Mouse (Mus musculus) retina, postnatal 1 day (tissue): Measurements from ENCODE around the gene Vmo1.
"Not testable (repeated sequence)": the region's sequence is repeated elsewhere in the genome, so short reads cannot be mapped to it uniquely, and the experiment has no call there.

Experiments used
- DNase-seq: peaks from one replicate; pipeline ENCODE4 v3.0.0-alpha.2; 2012

Gene Vmo1

GRCm38 (mm10) chr11:70514288-70514687 lies at the start of gene Vmo1:
TSS of gene Vmo1 (minus strand) at chr11:70514616.
- DNase-seq: no peak

DNA sequence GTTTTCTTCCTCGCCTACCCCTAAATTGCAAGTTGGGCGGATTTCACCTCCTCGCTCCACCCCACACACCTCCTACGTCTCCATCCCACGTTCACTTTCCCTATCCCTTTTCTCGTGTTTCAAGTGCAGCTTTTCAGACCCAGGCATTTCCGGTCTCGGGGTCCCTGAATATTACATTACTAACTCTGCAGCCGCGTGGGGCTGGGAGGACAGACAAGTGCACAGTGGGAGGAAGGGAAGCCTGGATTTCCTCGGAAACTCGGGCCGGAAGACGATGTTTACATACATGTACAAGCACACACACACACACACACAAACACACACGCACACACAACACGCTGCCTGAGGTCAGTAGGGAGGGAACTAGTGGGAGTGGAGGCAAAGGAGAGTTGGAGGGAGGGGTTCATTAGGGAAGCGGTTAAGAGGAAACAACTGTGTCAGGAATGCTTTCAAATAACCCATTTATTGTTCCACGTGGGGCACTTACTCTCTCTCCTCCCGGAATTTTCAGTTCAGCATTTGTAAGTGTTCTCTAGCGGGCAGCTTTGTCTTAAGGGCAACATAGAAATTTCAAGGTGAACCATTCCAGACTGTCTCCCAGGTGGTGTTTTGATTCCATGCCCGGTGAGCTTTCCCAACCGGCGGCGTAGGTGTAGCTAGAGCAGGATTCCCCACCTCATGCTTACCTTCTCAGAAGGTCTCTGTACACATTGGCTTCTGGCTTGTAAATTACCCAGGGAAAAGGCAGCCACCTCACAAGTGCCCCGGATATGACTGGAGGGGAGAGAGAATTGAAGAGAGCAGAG lies 49.3 kb upstream of the Vmo1 start:
- peak; percentile 49 for DNase-seq

DNA sequence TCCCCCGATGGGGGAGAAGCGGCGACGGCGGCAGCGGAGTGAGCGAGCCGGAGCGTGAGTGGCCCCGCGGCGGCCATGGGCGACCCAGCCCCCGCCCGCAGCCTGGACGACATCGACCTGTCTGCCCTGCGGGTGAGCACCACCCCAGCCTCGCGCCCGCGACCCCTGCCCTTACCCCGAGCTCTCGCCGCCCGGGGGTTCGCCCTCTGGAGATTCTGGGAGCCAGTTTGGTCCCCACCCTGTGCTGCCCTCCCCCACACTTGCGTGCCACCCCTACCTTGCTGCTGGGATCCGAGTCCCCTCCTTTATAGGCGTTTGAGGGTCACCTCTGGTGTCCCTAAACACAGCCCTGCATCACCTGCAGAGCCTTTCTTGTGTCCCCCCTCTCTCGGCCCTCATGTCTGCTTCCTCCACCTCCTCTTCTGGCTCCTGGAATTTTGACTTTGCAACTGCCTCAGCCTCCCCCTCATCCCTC lies 48.6 kb upstream of the Vmo1 start:
- no peak for DNase-seq

DNA sequence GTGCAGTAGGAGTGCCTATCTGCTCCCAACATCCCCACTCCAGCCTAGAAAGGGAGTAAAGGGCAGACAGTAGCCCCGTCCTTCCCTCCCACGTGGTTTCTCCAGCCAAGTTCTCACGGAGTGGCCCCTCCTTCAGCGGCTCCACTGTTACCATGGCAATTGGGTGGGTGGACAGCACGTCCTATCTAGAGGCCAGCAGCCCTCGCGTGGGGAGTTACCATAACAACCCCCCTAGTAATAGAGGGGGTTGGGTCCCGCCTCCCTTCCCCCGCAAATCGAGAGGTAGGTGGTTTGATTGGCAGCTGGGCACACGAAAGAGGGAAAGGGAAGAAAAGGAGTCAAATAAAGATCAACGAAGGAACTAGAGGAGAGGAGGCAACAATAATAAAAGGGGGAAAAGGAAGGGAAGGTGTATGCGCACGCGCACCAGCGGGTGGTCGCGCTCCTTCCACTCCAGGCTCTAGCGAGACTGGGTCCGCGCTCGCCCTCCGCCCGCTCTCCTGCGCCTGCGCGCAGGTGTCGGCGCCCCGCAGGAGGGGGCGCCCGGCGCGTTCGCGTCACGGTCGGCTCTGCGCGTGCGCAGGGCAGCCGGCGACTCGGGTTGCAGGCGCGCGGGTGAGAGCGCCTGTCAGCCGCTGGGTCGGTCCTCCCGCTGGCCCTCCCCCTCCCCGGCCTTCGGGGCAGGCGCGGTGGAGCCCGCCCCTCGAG lies 48.0 kb upstream of the Vmo1 start, which contains the start of gene Mink1:
Mink1 (plus strand) TSS at position 595 of the 708 bp plus-strand sequence.
- DNase-seq: peak; percentile 95

DNA sequence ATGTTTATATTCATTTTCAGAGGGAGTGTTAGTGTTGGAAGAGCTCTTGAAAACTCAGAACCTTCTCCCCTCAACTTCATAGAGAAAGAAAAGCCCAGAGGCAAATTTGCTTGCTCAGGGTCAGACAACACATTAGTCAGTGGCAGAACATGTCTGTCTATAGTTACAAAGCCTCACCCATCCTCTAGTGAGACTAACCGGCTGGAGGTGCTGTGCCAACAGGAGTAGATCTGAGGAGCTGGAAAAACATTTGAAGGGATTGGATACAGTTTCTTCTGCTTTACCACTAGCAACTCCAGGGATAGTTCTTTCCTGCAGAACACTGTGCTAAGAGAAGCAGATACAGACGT lies 47.5 kb upstream of the Vmo1 start:
- DNase-seq: no peak

DNA sequence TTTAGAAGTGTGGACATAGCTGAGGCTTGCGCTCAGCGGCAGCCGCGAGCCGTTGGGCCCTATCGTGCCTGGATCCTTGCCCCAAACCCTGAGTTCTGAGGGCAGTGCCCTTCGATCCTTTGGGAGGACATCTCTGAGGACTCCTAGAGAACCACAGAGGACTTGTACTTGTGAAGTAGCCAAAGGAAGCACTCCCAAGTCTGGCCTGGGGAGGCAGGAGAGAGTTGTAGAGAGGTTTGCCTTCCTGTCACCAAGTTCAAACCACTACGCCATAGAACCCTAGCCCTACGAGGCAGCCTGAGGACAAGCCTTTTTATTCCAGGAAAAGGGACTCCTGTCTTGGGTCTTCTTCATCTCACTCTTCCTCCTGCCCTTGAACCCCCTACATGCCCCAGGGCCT lies 43.1 kb upstream of the Vmo1 start:
- DNase-seq: no peak

DNA sequence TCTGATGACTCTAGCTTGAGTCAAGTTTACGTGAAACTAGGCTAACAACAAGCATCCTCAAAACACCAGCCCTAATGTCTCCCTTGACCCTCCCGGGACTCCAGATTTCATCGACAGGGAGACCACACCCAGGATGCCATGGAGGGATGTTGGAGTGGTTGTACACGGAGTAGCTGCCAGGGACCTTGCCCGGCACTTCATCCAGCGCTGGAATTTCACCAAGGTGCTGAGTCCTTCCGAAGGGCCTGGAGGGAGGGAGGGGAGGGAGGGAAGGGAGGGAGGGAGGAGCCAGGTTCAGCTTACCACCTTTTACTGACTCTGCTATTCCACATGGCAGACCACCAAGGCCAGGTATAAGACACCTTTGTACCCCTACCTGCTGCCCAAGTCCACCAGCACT lies 39.5 kb upstream of the Vmo1 start:
- DNase-seq: no peak

- DNase-seq: no peak
Measured at GRCm38 (mm10) chr11:70551526-70551925, 37.1 kb upstream of the Vmo1 start.

GRCm38 (mm10) chr11:70544496-70544895 lies 30.1 kb upstream of the Vmo1 start:
- DNase-seq: no peak

GRCm38 (mm10) chr11:70541415-70541814 lies 27.0 kb upstream of the Vmo1 start:
- no peak for DNase-seq

GRCm38 (mm10) chr11:70540928-70541327 lies 26.5 kb upstream of the Vmo1 start:
- no peak for DNase-seq

- DNase-seq: peak; percentile 90
Measured at GRCm38 (mm10) chr11:70539877-70540587, 25.6 kb upstream of the Vmo1 start, which contains the start of gene Pld2. TSS of gene Pld2 (plus strand) at chr11:70540064.

DNA sequence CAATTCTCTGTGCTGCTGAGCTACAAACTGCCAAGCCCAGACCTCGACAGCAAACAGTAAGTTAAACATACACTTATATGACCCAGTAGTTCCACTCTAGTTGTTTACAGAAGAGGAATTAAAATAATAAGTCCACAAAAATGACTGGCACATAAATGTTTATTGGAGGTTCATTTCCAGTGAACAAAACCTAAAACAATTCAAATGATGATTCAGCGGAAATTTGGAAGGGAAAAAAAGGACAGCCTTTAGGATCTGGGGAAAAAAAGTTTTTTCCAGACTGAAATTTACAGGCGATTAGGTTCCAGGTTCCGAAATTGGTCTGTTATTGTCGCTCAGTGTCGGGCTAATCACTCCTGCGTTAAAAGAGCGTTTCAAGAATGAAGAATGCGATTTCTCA lies 25.0 kb upstream of the Vmo1 start:
- DNase-seq: no peak

DNA sequence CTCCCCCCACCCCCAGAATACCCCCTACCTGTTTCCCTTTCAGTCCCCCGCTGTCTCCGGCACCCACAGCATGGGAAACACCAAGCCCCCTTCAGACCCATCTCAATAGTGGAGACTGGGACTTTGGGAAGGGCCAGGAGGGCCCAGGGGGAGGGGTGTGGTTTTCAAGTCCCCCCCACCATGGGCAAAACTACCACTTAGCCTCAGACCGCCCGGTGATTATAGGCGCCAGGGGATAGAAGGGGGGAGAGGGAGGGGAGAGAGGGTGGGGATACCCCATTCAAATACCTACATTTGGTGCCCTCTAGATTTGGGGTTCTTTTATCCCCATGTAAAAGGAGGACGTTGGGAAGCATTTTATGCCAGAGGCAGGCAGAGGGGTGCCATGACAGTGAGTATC lies 18.4 kb upstream of the Vmo1 start, which contains the start of gene Gm40193:
Gm40193 (minus strand) TSS at position 101 of the 400 bp plus-strand sequence.
- DNase-seq: no peak

- DNase-seq: not testable (repeated sequence)
Measured at GRCm38 (mm10) chr11:70531065-70531464, 16.6 kb upstream of the Vmo1 start.

DNA sequence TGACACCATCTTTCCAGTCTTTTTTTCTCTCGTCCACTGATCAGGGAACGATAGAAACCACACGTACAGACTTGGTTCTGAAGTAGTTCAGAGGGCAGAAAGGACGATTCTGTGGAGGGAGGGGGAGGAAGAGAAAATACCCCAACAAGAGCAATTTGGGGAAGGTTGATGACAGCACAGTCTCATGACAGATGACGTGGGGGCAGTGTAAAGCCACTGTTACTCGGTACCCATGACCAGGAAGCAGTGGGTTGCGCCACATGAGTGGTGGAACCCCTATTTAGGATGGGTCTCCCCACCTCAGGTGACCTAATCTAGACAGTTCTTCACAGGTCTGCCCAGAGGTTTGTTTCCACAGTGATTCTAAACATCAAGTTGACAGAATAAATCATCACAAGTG lies 14.2 kb upstream of the Vmo1 start:
- DNase-seq: no peak

- DNase-seq: no peak
Measured at GRCm38 (mm10) chr11:70526211-70526610, 11.8 kb upstream of the Vmo1 start.

DNA sequence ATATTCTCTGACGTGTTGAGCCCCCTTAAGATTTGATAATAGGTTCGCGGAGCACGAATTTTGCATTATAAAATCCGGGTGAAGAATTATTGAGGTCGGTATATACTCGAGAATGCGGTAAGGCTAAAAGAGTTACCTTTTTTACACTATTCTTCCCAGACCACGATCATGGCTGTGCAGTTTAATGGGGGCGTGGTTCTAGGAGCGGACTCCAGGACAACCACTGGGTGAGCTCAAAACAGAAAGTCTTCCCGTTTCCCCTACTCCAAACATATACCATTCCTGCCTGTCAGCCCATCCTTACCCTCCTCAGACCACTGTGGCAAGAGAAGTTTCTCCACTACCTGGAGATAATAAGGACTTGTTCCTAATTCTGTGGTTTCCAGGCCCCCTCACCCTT lies 11.3 kb upstream of the Vmo1 start:
- DNase-seq: no peak

GRCm38 (mm10) chr11:70525184-70525678 lies 10.8 kb upstream of the Vmo1 start, which contains the start of gene Psmb6:
TSS of gene Psmb6 (plus strand) at chr11:70525367.
- DNase-seq: peak; percentile 99

DNA sequence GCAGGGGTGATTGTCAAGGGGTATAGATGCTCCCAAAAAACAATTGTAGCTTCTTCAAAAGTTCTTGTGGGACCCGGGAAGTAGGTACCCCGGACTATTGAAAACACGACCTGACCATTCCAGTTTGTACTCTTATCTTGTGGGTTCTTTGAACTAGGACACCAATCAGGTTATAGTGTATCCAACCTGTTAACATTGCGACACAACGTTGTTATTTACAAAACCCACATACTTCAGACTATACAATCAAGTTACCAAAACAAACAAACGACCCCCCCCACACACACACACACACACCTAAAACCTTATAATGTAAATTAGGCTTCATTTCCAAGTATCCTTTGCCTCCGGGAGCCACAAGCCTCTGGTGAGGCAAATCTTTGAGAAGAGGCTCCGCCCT lies 10.4 kb upstream of the Vmo1 start:
- no peak for DNase-seq

DNA sequence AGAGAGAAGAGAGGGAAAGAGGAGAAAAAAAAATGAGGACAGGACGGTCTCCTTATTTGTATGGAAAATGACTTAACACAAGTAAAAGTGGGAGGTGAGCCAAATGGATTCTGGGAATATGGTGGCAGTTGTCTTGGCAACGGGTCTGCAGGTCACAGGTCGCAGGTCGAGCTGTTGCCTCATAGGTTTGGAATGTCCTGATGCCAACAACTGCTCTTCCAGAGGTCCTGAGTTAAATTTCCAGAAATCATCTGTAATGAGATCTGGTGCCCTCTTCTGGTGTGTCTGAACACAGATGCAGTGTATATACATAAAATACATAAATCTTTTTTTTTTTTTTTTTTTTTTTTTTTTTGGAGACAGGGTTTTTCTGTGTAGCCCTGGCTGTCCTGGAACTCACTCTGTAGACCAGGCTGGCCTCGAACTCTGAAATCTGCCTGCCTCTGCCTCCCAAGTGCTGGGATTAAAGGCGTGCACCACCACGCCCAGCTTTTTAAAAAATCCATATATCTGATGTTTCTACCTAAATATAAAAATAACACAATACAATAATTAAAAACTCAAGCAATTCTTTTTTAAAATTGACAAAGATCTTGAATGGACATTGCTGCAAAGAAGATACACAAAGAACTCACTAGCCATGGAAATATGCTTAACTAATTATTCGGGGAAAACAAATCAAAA lies 9.0 kb upstream of the Vmo1 start:
- peak; percentile 52 for DNase-seq

- peak; percentile 65 for DNase-seq
Measured at GRCm38 (mm10) chr11:70520178-70520769, 5.9 kb upstream of the Vmo1 start.
